Mouse (Mus musculus): Measurements from ENCODE around the gene Pigr.

Gene Pigr

GRCm38 (mm10) chr1:130876931-130877509 is 50.5 kb downstream of the Pigr start:
- in situ Hi-C loops (cut with MboI; ENCODE audit: low sequenced_read_pairs), result loop anchor here (10.0 kb wide), 1 partner anchor 178 kb away; no protein-coding TSS in a partner anchor

DNA sequence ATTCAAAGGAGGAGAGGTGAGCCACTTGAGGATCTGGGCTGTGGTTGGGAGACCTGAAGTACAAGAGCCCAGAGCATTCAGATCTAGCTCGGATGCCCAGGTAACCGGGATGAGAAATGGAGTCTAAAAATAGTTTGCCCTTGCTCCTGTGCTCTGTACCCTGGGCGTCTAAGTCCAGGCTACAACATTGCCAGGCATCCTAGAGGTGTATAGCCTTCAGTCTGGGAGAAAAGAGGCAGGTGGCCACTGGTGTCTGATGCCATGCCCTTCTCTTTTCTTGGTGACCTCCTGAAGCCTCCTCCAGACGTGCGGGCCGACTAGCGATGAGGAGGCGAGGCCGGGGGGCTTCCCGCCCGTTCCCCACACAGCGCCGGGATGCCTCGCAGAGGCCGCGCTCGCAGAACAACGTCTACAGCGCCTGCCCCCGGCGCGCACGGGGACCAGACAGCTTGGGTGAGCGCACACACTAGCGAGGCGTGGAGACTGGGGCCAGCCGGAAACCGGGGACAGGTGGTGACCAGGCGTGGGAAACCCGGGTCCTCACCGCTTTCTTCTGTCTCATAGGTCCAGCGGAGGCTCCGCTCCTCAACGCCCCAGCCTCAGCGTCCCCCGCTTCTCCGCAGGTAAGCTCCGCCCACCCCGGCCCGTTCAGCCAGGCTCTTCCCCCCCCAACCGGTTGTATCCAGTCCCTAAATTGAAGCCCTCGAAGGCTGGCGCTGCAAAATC is 51.6 kb downstream of the Pigr start:
- in situ Hi-C loops (cut with MboI; ENCODE audit: low sequenced_read_pairs), result loop anchor here (10.0 kb wide), 1 partner anchor 177 kb away; no protein-coding TSS in a partner anchor

- in situ Hi-C loops (cut with MboI; ENCODE audit: low sequenced_read_pairs), result loop anchor here (10.0 kb wide), 1 partner anchor 175 kb away; no protein-coding TSS in a partner anchor
These were observed 53.4 kb downstream of the Pigr start for GRCm38 (mm10) chr1:130879927-130880326.

- in situ Hi-C loops (cut with MboI; ENCODE audit: low sequenced_read_pairs), result no loop called here
These were observed 56.7 kb downstream of the Pigr start for GRCm38 (mm10) chr1:130883146-130883545.

- in situ Hi-C loops (cut with MboI; ENCODE audit: low sequenced_read_pairs), result no loop called here
These were observed 60.9 kb downstream of the Pigr start, which contains the start of gene Il24 for GRCm38 (mm10) chr1:130887354-130887753. TSS of gene Il24 (minus strand) at chr1:130887454.

- in situ Hi-C loops (cut with MboI; ENCODE audit: low sequenced_read_pairs), result no loop called here
These were observed 66.0 kb downstream of the Pigr start for GRCm38 (mm10) chr1:130892446-130892845.

DNA sequence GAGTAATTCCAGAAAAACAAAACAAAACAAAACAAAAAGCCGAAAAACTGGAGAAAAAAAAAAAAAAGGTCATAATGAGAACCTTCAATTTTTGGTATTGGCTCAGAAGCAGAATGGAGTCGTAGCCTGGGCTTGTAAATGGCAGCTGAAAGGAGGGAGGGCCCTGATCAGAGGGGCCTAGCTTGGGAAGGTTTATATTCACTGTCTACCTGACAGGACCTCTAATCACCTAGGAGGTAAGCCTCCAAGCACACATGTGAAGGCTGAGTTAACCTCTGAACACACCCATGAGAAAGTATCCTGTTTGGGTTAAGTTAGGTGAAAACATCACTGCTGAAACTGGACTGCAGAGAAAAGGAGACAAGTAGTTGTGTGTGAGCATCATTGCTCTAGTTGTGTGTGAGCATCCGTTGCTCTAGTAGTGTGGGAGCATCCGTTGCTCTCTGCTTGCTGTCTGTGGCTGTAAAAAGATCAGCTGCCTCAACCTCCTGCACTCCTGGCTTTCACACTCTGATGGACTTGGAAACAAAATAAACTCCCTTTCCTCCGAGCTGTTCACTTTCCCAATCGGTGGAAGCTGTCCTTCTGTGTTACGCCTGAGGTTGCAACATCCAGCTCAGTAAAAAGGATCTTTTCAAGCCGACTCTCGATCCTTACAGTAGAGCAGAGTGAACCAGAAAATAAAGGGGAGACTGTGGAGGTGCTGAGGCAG is 67.0 kb downstream of the Pigr start:
- in situ Hi-C loops (cut with MboI; ENCODE audit: low sequenced_read_pairs), result no loop called here

- in situ Hi-C loops (cut with MboI; ENCODE audit: low sequenced_read_pairs), result no loop called here
These were observed 68.0 kb downstream of the Pigr start for GRCm38 (mm10) chr1:130894468-130894867.
